Mouse (Mus musculus) cortical plate, adult 2 months (tissue): ENCODE measurements around the gene Asns.

Experiments
- CTCF ChIP-seq: fragments of 200-500 bp; IDR thresholded peaks from 2 replicates; pipeline ENCODE4 v1.5.1; 2011; ENCODE audit warnings: mild to moderate bottlenecking, control low read depth, low read length; ENCODE audit not compliant: insufficient read depth; ENCODE audit errors: extremely low read depth
- POLR2A ChIP-seq: fragments of 200-500 bp; IDR thresholded peaks from 2 replicates; pipeline ENCODE4 v1.6.1; 2011; ENCODE audit warnings: mild to moderate bottlenecking, low read length, control low read depth; ENCODE audit not compliant: insufficient read depth; ENCODE audit errors: extremely low read depth

- TF ChIP-seq CTCF (no peak), POLR2A (no peak)
Measured at GRCm38 (mm10) chr6:7692037-7692436, 1.0 kb downstream of the Asns start.
